Mouse (Mus musculus) heart, adult 2 months (tissue): ENCODE measurements around the gene Olfr172.

Source experiments
- CTCF ChIP-seq: fragments of 200-600 bp; IDR thresholded peaks from 2 replicates; pipeline ENCODE4 v1.8.1; 2022; ENCODE audit warnings: antibody characterized with exemption, mild to moderate bottlenecking, moderate library complexity
- EP300 ChIP-seq: fragments of 200-500 bp; IDR thresholded peaks from 2 replicates; pipeline ENCODE4 v1.6.1; 2011; ENCODE audit warnings: low read depth, low read length, control low read depth; ENCODE audit not compliant: insufficient read depth

GRCm38 (mm10) chr16:58722292-58722691 is 40.7 kb downstream of the Olfr172 start:
- TF ChIP-seq CTCF (no peak), EP300 (no peak)
